Mouse (Mus musculus) midbrain, embryonic 13.5 days (tissue): Measurements from ENCODE around the gene Foxp4. TPM values are rescaled to one million over a fixed set of nuclear protein-coding genes. Genes with fewer than 3 reads are reported as not detected.

Source experiments
- ATAC-seq: fragments of 200-750 bp; cut with Nextera tagmentation; 2 replicates; pipeline ENCODE4 v1.8.0; 2017; ENCODE audit warnings: mild to moderate bottlenecking, moderate TSS enrichment, moderate library complexity
- H3K27ac ChIP-seq: fragments of 300-500 bp; sonication (generic); 2 replicates; pipeline ENCODE4 v1.5.1; 2015; ENCODE audit warnings: inconsistent platforms, mild to moderate bottlenecking, moderate library complexity
- H3K27me3 ChIP-seq: fragments of 300-500 bp; sonication (generic); 2 replicates; pipeline ENCODE4 v1.6.1; 2015; ENCODE audit warnings: mild to moderate bottlenecking, inconsistent platforms
- H3K36me3 ChIP-seq: fragments of 300-500 bp; sonication (generic); 2 replicates; pipeline ENCODE4 v1.6.1; 2015; ENCODE audit warnings: mild to moderate bottlenecking, inconsistent platforms
- H3K4me1 ChIP-seq: fragments of 300-500 bp; sonication (generic); replicated peaks from 2 replicates; pipeline ENCODE4 v1.6.1; 2015; ENCODE audit warnings: inconsistent platforms
- H3K4me2 ChIP-seq: fragments of 300-500 bp; sonication (generic); replicated peaks from 2 replicates; pipeline ENCODE4 v1.6.1; 2015; ENCODE audit warnings: moderate library complexity, mild to moderate bottlenecking, inconsistent platforms
- H3K4me3 ChIP-seq: fragments of 300-500 bp; sonication (generic); replicated peaks from 2 replicates; pipeline ENCODE4 v1.5.1; 2015; ENCODE audit warnings: mild to moderate bottlenecking, inconsistent platforms
- H3K9ac ChIP-seq: fragments of 300-500 bp; sonication (generic); replicated peaks from 2 replicates; pipeline ENCODE4 v1.6.1; 2015; ENCODE audit warnings: mild to moderate bottlenecking, inconsistent platforms
- H3K9me3 ChIP-seq: fragments of 300-500 bp; sonication (generic); 2 replicates; pipeline ENCODE4 v1.6.1; 2016; ENCODE audit warnings: mild to moderate bottlenecking, inconsistent platforms
- WGBS: fragments of 180-500 bp; shearing (Covaris S2); methylation state at CpG from one replicate; pipeline ENCODE4 v1.1.7; 2015; 5-methylcytosine and 5-hydroxymethylcytosine counted together
- polyA plus RNA-seq: library from polyadenylated mRNA; unstranded; fragments of >200 nt; fragmentation: Nextera tagmentation; extraction: Ambion mirVana; gene quantifications from 2 replicates; pipeline ENCODE4 v1.2.1, GENCODE M21; 2015

Gene Foxp4
- polyA plus RNA-seq, 1 experiment from 2014 or later = 25.2 TPM

GRCm38 (mm10) chr17:47883099-47883498 is 41.3 kb downstream of the Foxp4 start:
- peaks cover 55% of the 10 kb centered on the region for H3K4me1 ChIP-seq
- no peaks in the 10 kb centered on the region for H3K9me3 ChIP-seq
- H3K36me3 ChIP-seq = peaks cover 19% of the 10 kb centered on the region
- peaks cover 9% of the 10 kb centered on the region; the same call in 1 of the 2 replicates for H3K27me3 ChIP-seq
- H3K9ac ChIP-seq = no peak overlapping the region
- H3K4me3 ChIP-seq = no peak overlapping the region
- ATAC-seq = no peak
- H3K27ac ChIP-seq = no peak overlapping the region
- H3K4me2 ChIP-seq = no peak overlapping the region
- 82% methylated on average over 5 of the region's 5 CpGs for WGBS

GRCm38 (mm10) chr17:47881330-47881729 is 43.1 kb downstream of the Foxp4 start:
- Histone ChIP-seq H3K4me3 (no peak overlapping the region), H3K9me3 (no peaks in the 10 kb centered on the region), H3K4me1 (peaks cover 55% of the 10 kb centered on the region), H3K27ac (no peak overlapping the region; the same call in 1 of the 2 replicates), H3K4me2 (no peak overlapping the region), H3K36me3 (peaks cover 19% of the 10 kb centered on the region), H3K9ac (no peak overlapping the region), H3K27me3 (peaks cover 9% of the 10 kb centered on the region; the same call in 1 of the 2 replicates)
- ATAC-seq = no peak
- WGBS = 55% methylated on average over 13 of the region's 13 CpGs

GRCm38 (mm10) chr17:47879207-47879606 is 45.2 kb downstream of the Foxp4 start:
- WGBS = 17% methylated on average over 3 of the region's 3 CpGs
- peaks cover 9% of the 10 kb centered on the region; the same call in 1 of the 2 replicates for H3K27me3 ChIP-seq
- peak; percentile 21 for ATAC-seq
- peak overlapping the region; percentile 91; the same call in 1 of the 2 replicates for H3K27ac ChIP-seq
- no peaks in the 10 kb centered on the region for H3K9me3 ChIP-seq
- H3K9ac ChIP-seq = peak overlapping the region; percentile 65
- peak overlapping the region; percentile 61 for H3K4me2 ChIP-seq
- peak overlapping the region; percentile 40 for H3K4me3 ChIP-seq
- H3K36me3 ChIP-seq = peaks cover 28% of the 10 kb centered on the region
- peaks cover 74% of the 10 kb centered on the region for H3K4me1 ChIP-seq

GRCm38 (mm10) chr17:47878378-47879089 is 45.9 kb downstream of the Foxp4 start:
- H3K4me2 ChIP-seq = peak overlapping the region; percentile 61
- H3K36me3 ChIP-seq = peaks cover 21% of the 10 kb centered on the region
- no peaks in the 10 kb centered on the region for H3K9me3 ChIP-seq
- H3K9ac ChIP-seq = peak overlapping the region; percentile 65
- 6% methylated on average over 35 of the region's 35 CpGs for WGBS
- H3K4me3 ChIP-seq = peak overlapping the region; percentile 40
- peak overlapping the region; percentile 91 for H3K27ac ChIP-seq
- peaks cover 81% of the 10 kb centered on the region for H3K4me1 ChIP-seq
- peak; percentile 67 for ATAC-seq
- peaks cover 9% of the 10 kb centered on the region; the same call in 1 of the 2 replicates for H3K27me3 ChIP-seq

- WGBS = 24% methylated on average over 10 of the region's 10 CpGs
- peak overlapping the region; percentile 65 for H3K9ac ChIP-seq
- peaks cover 9% of the 10 kb centered on the region; the same call in 1 of the 2 replicates for H3K27me3 ChIP-seq
- H3K27ac ChIP-seq = peak overlapping the region; percentile 91
- H3K4me3 ChIP-seq = peak overlapping the region; percentile 40
- peaks cover 21% of the 10 kb centered on the region for H3K36me3 ChIP-seq
- no peaks in the 10 kb centered on the region for H3K9me3 ChIP-seq
- ATAC-seq = peak; percentile 32
- H3K4me2 ChIP-seq = peak overlapping the region; percentile 61
- H3K4me1 ChIP-seq = peaks cover 88% of the 10 kb centered on the region
These were observed 46.6 kb downstream of the Foxp4 start for GRCm38 (mm10) chr17:47877715-47878377.

- Histone ChIP-seq H3K4me2 (peak overlapping the region; percentile 61), H3K27ac (peak overlapping the region; percentile 91), H3K4me3 (peak overlapping the region; percentile 40), H3K9me3 (no peaks in the 10 kb centered on the region), H3K9ac (peak overlapping the region; percentile 65), H3K27me3 (peaks cover 9% of the 10 kb centered on the region; the same call in 1 of the 2 replicates), H3K4me1 (peaks cover 96% of the 10 kb centered on the region), H3K36me3 (peaks cover 18% of the 10 kb centered on the region)
- ATAC-seq = peak; percentile 19; the same call in 1 of the 2 replicates
- WGBS = 11% methylated on average over 26 of the region's 26 CpGs
These were observed 47.4 kb downstream of the Foxp4 start for GRCm38 (mm10) chr17:47876776-47877714.

- peak; percentile 13; the same call in 1 of the 2 replicates for ATAC-seq
- H3K4me1 ChIP-seq = peaks cover 80% of the 10 kb centered on the region
These were observed 51.1 kb downstream of the Foxp4 start for GRCm38 (mm10) chr17:47873341-47873791.

GRCm38 (mm10) chr17:47872311-47873011 is 52.0 kb downstream of the Foxp4 start:
- 25% methylated on average over 31 of the region's 31 CpGs for WGBS
- no peaks in the 10 kb centered on the region for H3K9me3 ChIP-seq
- peak; percentile 54 for ATAC-seq
- no peak overlapping the region for H3K9ac ChIP-seq
- H3K4me2 ChIP-seq = peak overlapping the region; percentile 11
- H3K4me3 ChIP-seq = no peak overlapping the region
- peak overlapping the region; percentile 83 for H3K27ac ChIP-seq
- no peaks in the 10 kb centered on the region for H3K27me3 ChIP-seq
- peaks cover 71% of the 10 kb centered on the region for H3K4me1 ChIP-seq
- peaks cover 52% of the 10 kb centered on the region for H3K36me3 ChIP-seq

More at GRCm38 (mm10) chr17:47873341-47873791, 51.1 kb downstream of the Foxp4 start:
- WGBS = 13% methylated on average over 9 of the region's 9 CpGs
- no peak overlapping the region for H3K9ac ChIP-seq
- H3K4me3 ChIP-seq = peak overlapping the region; percentile 9; the same call in 1 of the 2 replicates
- peaks cover 44% of the 10 kb centered on the region for H3K36me3 ChIP-seq
- H3K27me3 ChIP-seq = no peaks in the 10 kb centered on the region
- H3K9me3 ChIP-seq = no peaks in the 10 kb centered on the region
- H3K4me2 ChIP-seq = peak overlapping the region; percentile 27; the same call in 1 of the 2 replicates
- H3K27ac ChIP-seq = peak overlapping the region; percentile 83

- H3K36me3 ChIP-seq = peaks cover 48% of the 10 kb centered on the region
- H3K4me3 ChIP-seq = no peak overlapping the region
- H3K9ac ChIP-seq = no peak overlapping the region
- 93% methylated on average over 10 of the region's 10 CpGs for WGBS
- no peak overlapping the region for H3K27ac ChIP-seq
- H3K4me1 ChIP-seq = peaks cover 46% of the 10 kb centered on the region
- H3K27me3 ChIP-seq = no peaks in the 10 kb centered on the region
- H3K4me2 ChIP-seq = no peak overlapping the region
- ATAC-seq = no peak
- no peaks in the 10 kb centered on the region for H3K9me3 ChIP-seq
These were observed 54.6 kb downstream of the Foxp4 start for GRCm38 (mm10) chr17:47869874-47870273.

GRCm38 (mm10) chr17:47866037-47866436 is 58.4 kb downstream of the Foxp4 start:
- Histone ChIP-seq H3K9me3 (no peaks in the 10 kb centered on the region), H3K27ac (0 out of 2 replicates have a peak overlapping the region, but pooled peaks have one; percentile 17)
- 64% methylated on average over 10 of the region's 10 CpGs for WGBS

GRCm38 (mm10) chr17:47864496-47864895 is 59.9 kb downstream of the Foxp4 start:
- 3% methylated on average over 17 of the region's 17 CpGs for WGBS
- peaks cover 13% of the 10 kb centered on the region for H3K4me1 ChIP-seq
- H3K27me3 ChIP-seq = no peaks in the 10 kb centered on the region
- H3K4me3 ChIP-seq = no peak overlapping the region
- H3K36me3 ChIP-seq = peaks cover 23% of the 10 kb centered on the region
- ATAC-seq = peak; percentile 73
- H3K9me3 ChIP-seq = no peaks in the 10 kb centered on the region
- H3K4me2 ChIP-seq = peak overlapping the region; percentile 25
- no peak overlapping the region for H3K9ac ChIP-seq
- H3K27ac ChIP-seq = no peak overlapping the region

More at GRCm38 (mm10) chr17:47866037-47866436, 58.4 kb downstream of the Foxp4 start:
- Histone ChIP-seq H3K4me2 (no peak overlapping the region), H3K36me3 (peaks cover 38% of the 10 kb centered on the region), H3K9ac (no peak overlapping the region), H3K4me1 (peaks cover 17% of the 10 kb centered on the region), H3K4me3 (no peak overlapping the region), H3K27me3 (no peaks in the 10 kb centered on the region)
- no peak for ATAC-seq
